Comparison of ENCODE assay signal across 9 mouse cellular contexts in the genomic region with DNA sequence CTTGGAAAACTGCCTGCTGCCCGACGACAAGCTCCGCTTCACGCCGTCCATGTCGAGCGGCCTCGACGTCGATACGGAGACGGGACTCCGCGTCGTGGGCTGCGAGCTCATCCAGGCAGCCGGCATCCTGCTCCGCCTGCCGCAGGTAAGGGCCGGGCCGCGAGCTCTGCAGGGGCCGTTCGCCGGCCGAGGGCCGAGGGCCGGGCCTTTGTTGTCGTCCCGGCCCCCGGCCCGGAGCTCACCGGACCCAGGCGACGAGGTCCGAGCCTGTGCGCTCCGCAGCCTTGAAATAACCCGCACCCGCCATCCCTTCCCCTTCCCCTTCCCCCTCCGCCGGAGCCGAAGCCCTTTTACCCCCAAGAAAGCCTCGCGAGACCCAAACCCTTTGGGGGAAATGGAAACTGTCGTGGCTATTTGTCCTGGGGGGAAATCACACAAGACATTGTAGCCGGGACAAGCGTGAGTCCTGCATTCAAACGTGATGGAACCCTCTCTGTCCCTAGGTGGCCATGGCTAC. TPM values are rescaled to one million over a fixed set of nuclear protein-coding genes. Genes with fewer than 3 reads are reported as not detected.
DNase-seq lines count a peak whose midpoint lies in the region; ATAC-seq and TF ChIP-seq lines count a peak whose summit lies in the region.
"Had no signal": no experiment of that assay in that cellular context is flagged by ENCODE, and none has a peak within 500 bp of the region (broad histone marks: within the 10 kb centered on the region; RNA-seq: fewer than 3 reads in every experiment).

No protein-coding gene starts in this region.

- peak overlapping the region; percentile 88 for H3K4me3 ChIP-seq in spleen, adult 2 months (ENCODE audit: extremely low read depth, insufficient read depth, insufficient read length)
- H3K4me3 ChIP-seq in bone marrow macrophage, adult 2 months (ENCODE audit: insufficient read depth, low read length): peak overlapping the region; percentile 97
- peak overlapping the region; percentile 77 to 94 for H3K4me3 ChIP-seq in heart, embryonic 14.5 days (ENCODE audit: control insufficient read depth in 1 of 2, insufficient read depth in 1 of 2, low read depth in 1 of 2, low read length in 2 of 2)
- peak overlapping the region; percentile 100 for H3K4me3 ChIP-seq in limb, embryonic 13.5 days
- H3K4me3 ChIP-seq in midbrain, postnatal 0 days (ENCODE audit: low read depth, low read length): peak overlapping the region; percentile 92

- peak overlapping the region; percentile 98 for H3K4me2 ChIP-seq in heart, embryonic 14.5 days (ENCODE audit: low read length)
- H3K4me2 ChIP-seq in limb, embryonic 13.5 days (replicated peaks): peak overlapping the region; percentile 95
- peak overlapping the region; percentile 84 for H3K4me2 ChIP-seq in midbrain, postnatal 0 days (ENCODE audit: low read depth, low read length, poor library complexity, severe bottlenecking)

- DNase-seq in spleen, adult 2 months (ENCODE audit: low read depth in 1 of 2, low spot score in 2 of 2): no peak
- no peak for DNase-seq in spleen, adult 18-20 months
- peak; percentile 41 for DNase-seq in midbrain, postnatal 0 days (ENCODE audit: low spot score)
- no peak for DNase-seq in urinary bladder, postnatal 14 days (ENCODE audit: low spot score)
- DNase-seq in frontal cortex, postnatal 14 days (ENCODE audit: low spot score in 2 of 2): no peak

- H3K36me3 ChIP-seq in spleen, adult 2 months (ENCODE audit: control insufficient read depth, insufficient read depth, low read length): peaks cover 40% of the 10 kb centered on the region
- peaks cover 78% of the 10 kb centered on the region for H3K36me3 ChIP-seq in heart, embryonic 14.5 days (ENCODE audit: control insufficient read depth, insufficient read depth, low read length)
- peaks cover 74% of the 10 kb centered on the region for H3K36me3 ChIP-seq in limb, embryonic 13.5 days
- peaks cover 55% of the 10 kb centered on the region for H3K36me3 ChIP-seq in midbrain, postnatal 0 days (ENCODE audit: insufficient read depth, low read length)

- H3K9ac ChIP-seq in heart, embryonic 14.5 days (ENCODE audit: low read length): peak overlapping the region; percentile 100
- peak overlapping the region; percentile 100 for H3K9ac ChIP-seq in limb, embryonic 13.5 days
- peak overlapping the region; percentile 100 for H3K9ac ChIP-seq in midbrain, postnatal 0 days (replicated peaks; ENCODE audit: low read length, poor library complexity, severe bottlenecking)

- H3K27me3 ChIP-seq in spleen, adult 2 months (ENCODE audit: control insufficient read depth, insufficient read depth, low read length): no peaks in the 10 kb centered on the region
- H3K27me3 ChIP-seq in heart, embryonic 14.5 days (ENCODE audit: control insufficient read depth, insufficient read depth, low read length): no peaks in the 10 kb centered on the region
- H3K27me3 ChIP-seq in limb, embryonic 13.5 days: no peaks in the 10 kb centered on the region
- no peaks in the 10 kb centered on the region for H3K27me3 ChIP-seq in midbrain, postnatal 0 days (ENCODE audit: insufficient read depth, low read length)

- TF ChIP-seq CTCF in spleen, adult 2 months (IDR thresholded peaks at IDR 0.05; ENCODE audit: extremely low read depth, insufficient read depth, insufficient read length, insufficient replicate concordance): no peak
- TF ChIP-seq CTCF in bone marrow macrophage, adult 2 months (IDR thresholded peaks at IDR 0.05; ENCODE audit: low read depth, low read length): no peak
- no peak for TF ChIP-seq CTCF in midbrain, postnatal 0 days (IDR thresholded peaks at IDR 0.05)

- WGBS in spleen, adult 2 months: under 1% methylated on average over 49 of the region's 49 CpGs
- 0% methylated on average over 48 of the region's 49 CpGs for WGBS in heart, embryonic 14.5 days
- under 1% methylated on average over 48 of the region's 49 CpGs for WGBS in limb, embryonic 13.5 days
- WGBS in midbrain, postnatal 0 days: under 1% methylated on average over 49 of the region's 49 CpGs

- H3K9me3 ChIP-seq in heart, embryonic 14.5 days (ENCODE audit: control insufficient read depth, low read length): no peaks in the 10 kb centered on the region
- H3K9me3 ChIP-seq in limb, embryonic 13.5 days: no peaks in the 10 kb centered on the region
- no peaks in the 10 kb centered on the region for H3K9me3 ChIP-seq in midbrain, postnatal 0 days (ENCODE audit: low read length)

- H3K27ac ChIP-seq in spleen, adult 2 months (ENCODE audit: insufficient read depth, low read length): peak overlapping the region; percentile 86
- peak overlapping the region; percentile 76 for H3K27ac ChIP-seq in bone marrow macrophage, adult 2 months (ENCODE audit: insufficient read depth, low read depth, low read length)
- peak overlapping the region; percentile 61 to 90 for H3K27ac ChIP-seq in heart, embryonic 14.5 days (replicated peaks in 1 of 2; ENCODE audit: control insufficient read depth in 1 of 2, insufficient read depth in 1 of 2, low read depth in 2 of 2, low read length in 2 of 2)
- peak overlapping the region; percentile 82 for H3K27ac ChIP-seq in limb, embryonic 13.5 days
- H3K27ac ChIP-seq in midbrain, postnatal 0 days (ENCODE audit: low read depth, low read length): peak overlapping the region; percentile 94

- ATAC-seq in heart, embryonic 14.5 days (ENCODE audit: insufficient number of reproducible peaks, insufficient read depth, low FRiP score, low read depth): 0 out of 2 replicates have a peak, but pooled peaks have one; percentile 15
- ATAC-seq in limb, embryonic 13.5 days (ENCODE audit: low FRiP score, low read depth): peak; percentile 30
- peak; percentile 57 for ATAC-seq in midbrain, postnatal 0 days (ENCODE audit: low FRiP score)

- no peak for TF ChIP-seq POLR2A in spleen, adult 2 months (IDR thresholded peaks at IDR 0.05; ENCODE audit: low read depth, low read length)
- no peak for TF ChIP-seq POLR2A in bone marrow macrophage, adult 2 months (IDR thresholded peaks at IDR 0.05; ENCODE audit: borderline replicate concordance, low read depth, low read length)

- H3K4me1 ChIP-seq in spleen, adult 2 months (ENCODE audit: control insufficient read depth, insufficient read depth, insufficient read length): peaks cover 3% of the 10 kb centered on the region; the same call in 1 of the 2 replicates
- peaks cover 15% of the 10 kb centered on the region for H3K4me1 ChIP-seq in bone marrow macrophage, adult 2 months (ENCODE audit: control insufficient read depth, insufficient read depth, low read length)
- H3K4me1 ChIP-seq in heart, embryonic 14.5 days (ENCODE audit: control insufficient read depth in 2 of 2, insufficient read depth in 2 of 2, low read length in 2 of 2): peaks cover 3 to 22% of the 10 kb centered on the region in 2 experiments
- peaks cover 17% of the 10 kb centered on the region for H3K4me1 ChIP-seq in limb, embryonic 13.5 days
- H3K4me1 ChIP-seq in midbrain, postnatal 0 days (ENCODE audit: insufficient read depth, low read length): peaks cover 7% of the 10 kb centered on the region; the same call in 1 of the 2 replicates

RNA-seq across cellular contexts. Expression of gene Ccnl2, which starts 0.4 kb away (rescaled TPM):
- 56.2 and 57.9 TPM in 2 replicates for polyA plus RNA-seq in spleen, adult 2 months (2012; rRNA removed)
- 100 and 112 TPM in 2 replicates for polyA plus RNA-seq in bone marrow macrophage, adult 2 months (2012; ENCODE audit: insufficient read depth, insufficient read length, missing spikeins)
- polyA plus RNA-seq in heart, embryonic 14.5 days (2014; fragmentation: Nextera tagmentation; extraction: Ambion mirVana): 120 and 126 TPM in 2 replicates
- 211 and 231 TPM in 2 replicates for polyA plus RNA-seq in limb, embryonic 13.5 days (2015; fragmentation: Nextera tagmentation; extraction: Ambion mirVana)
- total RNA-seq in midbrain, postnatal 0 days (2014; rRNA removed): 66.3 and 112 TPM in 2 replicates
- polyA plus RNA-seq in midbrain, postnatal 0 days (2015; fragmentation: Nextera tagmentation; extraction: Ambion mirVana): 78.6 and 88.8 TPM in 2 replicates

RNA-seq across cellular contexts. Expression of gene Mrpl20, which starts 10.0 kb away (rescaled TPM):
- polyA plus RNA-seq in spleen, adult 2 months (2012; rRNA removed): 23.3 and 31.4 TPM in 2 replicates
- 81.6 and 99.5 TPM in 2 replicates for polyA plus RNA-seq in bone marrow macrophage, adult 2 months (2012; ENCODE audit: insufficient read depth, insufficient read length, missing spikeins)
- 146 and 160 TPM in 2 replicates for polyA plus RNA-seq in heart, embryonic 14.5 days (2014; fragmentation: Nextera tagmentation; extraction: Ambion mirVana)
- 213 and 220 TPM in 2 replicates for polyA plus RNA-seq in limb, embryonic 13.5 days (2015; fragmentation: Nextera tagmentation; extraction: Ambion mirVana)
- total RNA-seq in midbrain, postnatal 0 days (2014; rRNA removed): 111 and 123 TPM in 2 replicates
- 279 and 316 TPM in 2 replicates for polyA plus RNA-seq in midbrain, postnatal 0 days (2015; fragmentation: Nextera tagmentation; extraction: Ambion mirVana)

RNA-seq across cellular contexts. Expression of gene Aurkaip1, which starts 18.3 kb away (rescaled TPM):
- 88.7 and 144 TPM in 2 replicates for polyA plus RNA-seq in spleen, adult 2 months (2012; rRNA removed)
- polyA plus RNA-seq in bone marrow macrophage, adult 2 months (2012; ENCODE audit: insufficient read depth, insufficient read length, missing spikeins): 99.3 and 105 TPM in 2 replicates
- 112 and 118 TPM in 2 replicates for polyA plus RNA-seq in heart, embryonic 14.5 days (2014; fragmentation: Nextera tagmentation; extraction: Ambion mirVana)
- polyA plus RNA-seq in limb, embryonic 13.5 days (2015; fragmentation: Nextera tagmentation; extraction: Ambion mirVana): 140 and 144 TPM in 2 replicates
- total RNA-seq in midbrain, postnatal 0 days (2014; rRNA removed): 90.9 and 102 TPM in 2 replicates
- polyA plus RNA-seq in midbrain, postnatal 0 days (2015; fragmentation: Nextera tagmentation; extraction: Ambion mirVana): 155 and 158 TPM in 2 replicates

RNA-seq across cellular contexts. Expression of gene Ankrd65, which starts 22.5 kb away (rescaled TPM):
- 0.25 and 0.49 TPM in 2 replicates for polyA plus RNA-seq in spleen, adult 2 months (2012; rRNA removed)
- polyA plus RNA-seq in bone marrow macrophage, adult 2 months (2012; ENCODE audit: insufficient read depth, insufficient read length, missing spikeins): not detected in 2 replicates
- not detected in 2 replicates for polyA plus RNA-seq in heart, embryonic 14.5 days (2014; fragmentation: Nextera tagmentation; extraction: Ambion mirVana)
- not detected in 2 replicates for polyA plus RNA-seq in limb, embryonic 13.5 days (2015; fragmentation: Nextera tagmentation; extraction: Ambion mirVana)
- total RNA-seq in midbrain, postnatal 0 days (2014; rRNA removed): not detected in 2 replicates
- not detected in 2 replicates for polyA plus RNA-seq in midbrain, postnatal 0 days (2015; fragmentation: Nextera tagmentation; extraction: Ambion mirVana)
- total RNA-seq: heart, adult 18-20 months had no signal

RNA-seq across cellular contexts. Expression of gene Mxra8, which starts 26.8 kb away (rescaled TPM):
- 73.6 and 118 TPM in 2 replicates for polyA plus RNA-seq in spleen, adult 2 months (2012; rRNA removed)
- 1.2 and 2.7 TPM in 2 replicates for polyA plus RNA-seq in bone marrow macrophage, adult 2 months (2012; ENCODE audit: insufficient read depth, insufficient read length, missing spikeins)
- polyA plus RNA-seq in heart, embryonic 14.5 days (2014; fragmentation: Nextera tagmentation; extraction: Ambion mirVana): 55.5 and 75.6 TPM in 2 replicates
- 76.6 and 92.7 TPM in 2 replicates for polyA plus RNA-seq in limb, embryonic 13.5 days (2015; fragmentation: Nextera tagmentation; extraction: Ambion mirVana)
- 35.5 and 37.2 TPM in 2 replicates for total RNA-seq in midbrain, postnatal 0 days (2014; rRNA removed)
- polyA plus RNA-seq in midbrain, postnatal 0 days (2015; fragmentation: Nextera tagmentation; extraction: Ambion mirVana): 27.2 and 32.7 TPM in 2 replicates
